Mouse (Mus musculus): ENCODE data around the gene M1ap.

Gene M1ap

GRCm38 (mm10) chr6:82934616-82935230 is 12.0 kb upstream of the M1ap start:
- DNase-seq (ENCODE audit: low read depth, low spot score) = no peak

GRCm38 (mm10) chr6:82939167-82939912 is 7.4 kb upstream of the M1ap start, which contains the start of gene Sema4f:
TSS of gene Sema4f (minus strand) at chr6:82939769.
- DNase-seq (ENCODE audit: low read depth, low spot score) = no peak

- no peak for DNase-seq (ENCODE audit: low read depth, low spot score)
Measured at GRCm38 (mm10) chr6:82940765-82941164, 5.9 kb upstream of the M1ap start.

- DNase-seq (ENCODE audit: low read depth, low spot score) = no peak
Measured at GRCm38 (mm10) chr6:82945750-82946149, 952 bp upstream of the M1ap start.

GRCm38 (mm10) chr6:82956553-82957251 is 10.0 kb downstream of the M1ap start:
- DNase-seq (ENCODE audit: low read depth, low spot score) = no peak

GRCm38 (mm10) chr6:82961664-82962063 is 15.0 kb downstream of the M1ap start:
- no peak for DNase-seq (ENCODE audit: low read depth, low spot score)

GRCm38 (mm10) chr6:82969249-82970084 is 22.8 kb downstream of the M1ap start:
- no peak for DNase-seq (ENCODE audit: low read depth, low spot score)

GRCm38 (mm10) chr6:82971031-82971430 is 24.3 kb downstream of the M1ap start:
- DNase-seq (ENCODE audit: low read depth, low spot score) = no peak

GRCm38 (mm10) chr6:82987411-82987971 is 40.8 kb downstream of the M1ap start:
- DNase-seq (ENCODE audit: low read depth, low spot score) = no peak

- no peak for DNase-seq (ENCODE audit: low read depth, low spot score)
Measured at GRCm38 (mm10) chr6:82993696-82994095, 47.0 kb downstream of the M1ap start.

GRCm38 (mm10) chr6:82994372-82994771 is 47.7 kb downstream of the M1ap start:
- no peak for DNase-seq (ENCODE audit: low read depth, low spot score)

- DNase-seq (ENCODE audit: low read depth, low spot score) = peak; percentile 95
Measured at GRCm38 (mm10) chr6:82996740-82997315, 50.1 kb downstream of the M1ap start.

GRCm38 (mm10) chr6:82997511-82998102 is 50.9 kb downstream of the M1ap start:
- no peak for DNase-seq (ENCODE audit: low read depth, low spot score)

- no peak for DNase-seq (ENCODE audit: low read depth, low spot score)
Measured at GRCm38 (mm10) chr6:82998326-82998725, 51.6 kb downstream of the M1ap start.

GRCm38 (mm10) chr6:82999986-83000385 is 53.3 kb downstream of the M1ap start:
- no peak for DNase-seq (ENCODE audit: low read depth, low spot score)

- no peak for DNase-seq (ENCODE audit: low read depth, low spot score)
Measured at GRCm38 (mm10) chr6:83003082-83003481, 56.4 kb downstream of the M1ap start.

- DNase-seq (ENCODE audit: low read depth, low spot score) = peak; percentile 57
Measured at GRCm38 (mm10) chr6:83003850-83004249, 57.1 kb downstream of the M1ap start.

GRCm38 (mm10) chr6:83004309-83004708 is 57.6 kb downstream of the M1ap start:
- no peak for DNase-seq (ENCODE audit: low read depth, low spot score)

- DNase-seq (ENCODE audit: low read depth, low spot score) = no peak
Measured at GRCm38 (mm10) chr6:83004872-83005271, 58.2 kb downstream of the M1ap start.

GRCm38 (mm10) chr6:83005444-83006011 is 58.8 kb downstream of the M1ap start:
- no peak for DNase-seq (ENCODE audit: low read depth, low spot score)
